Mouse (Mus musculus) thymus, postnatal 25 days (tissue): ENCODE data around the gene Hpn.
A peak's percentile ranks its signal among the peaks of the same experiment; 100 is the strongest.

Source experiments
- DNase-seq: peaks from one replicate; pipeline ENCODE4 v3.0.0; 2022

Hpn gene

DNA sequence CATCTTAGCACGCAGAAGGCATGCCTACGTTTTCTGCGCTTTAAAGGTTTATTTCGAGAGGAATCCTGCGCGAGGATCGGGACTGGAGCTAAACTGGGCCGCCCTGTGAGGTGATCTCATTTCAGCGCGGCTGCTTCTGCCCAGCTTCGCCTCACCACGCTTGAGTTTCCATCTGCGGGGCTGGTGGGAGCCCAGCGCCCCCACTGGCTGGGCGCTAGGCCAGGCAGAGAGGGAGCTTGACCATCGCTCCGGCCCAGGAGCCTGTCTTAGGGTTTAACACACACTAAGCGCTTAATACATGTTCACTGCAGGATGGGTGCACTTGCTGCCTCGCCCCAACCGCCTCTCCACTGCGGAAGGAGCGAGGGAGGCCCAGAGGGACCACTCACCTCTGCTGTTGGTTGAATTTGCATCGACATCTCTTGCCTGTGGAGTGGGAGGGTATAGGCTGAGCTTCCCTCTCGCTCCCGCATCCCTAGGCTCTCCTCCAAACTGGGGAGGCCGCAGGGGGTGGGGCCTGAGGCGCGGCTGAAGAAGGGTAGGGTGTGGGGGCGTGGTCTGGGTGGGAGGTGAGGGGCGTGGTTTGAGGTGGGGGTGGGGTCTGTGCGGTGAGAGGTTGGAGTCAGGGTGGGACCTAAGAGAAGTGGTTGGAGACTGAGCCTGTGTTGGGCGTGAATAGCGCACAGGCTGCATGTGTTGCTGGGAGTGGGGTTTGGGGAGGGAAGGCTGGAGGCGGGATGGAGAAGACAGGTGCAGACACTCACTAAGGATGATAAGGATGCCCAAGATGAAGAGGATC lies 62.3 kb downstream of the Hpn start:
- no peak for DNase-seq

GRCm38 (mm10) chr7:31052251-31052635 lies 62.8 kb downstream of the Hpn start:
- no peak for DNase-seq

GRCm38 (mm10) chr7:31051321-31052021 lies 63.6 kb downstream of the Hpn start, which contains the start of gene Fxyd7:
TSS of gene Fxyd7 (minus strand) at chr7:31051467.
- peak; percentile 45 for DNase-seq

GRCm38 (mm10) chr7:31050921-31051320 lies 64.2 kb downstream of the Hpn start:
- no peak for DNase-seq

- DNase-seq, result no peak
These were observed 64.6 kb downstream of the Hpn start for GRCm38 (mm10) chr7:31050487-31050886.

- no peak for DNase-seq
These were observed 65.2 kb downstream of the Hpn start for GRCm38 (mm10) chr7:31049846-31050281.

DNA sequence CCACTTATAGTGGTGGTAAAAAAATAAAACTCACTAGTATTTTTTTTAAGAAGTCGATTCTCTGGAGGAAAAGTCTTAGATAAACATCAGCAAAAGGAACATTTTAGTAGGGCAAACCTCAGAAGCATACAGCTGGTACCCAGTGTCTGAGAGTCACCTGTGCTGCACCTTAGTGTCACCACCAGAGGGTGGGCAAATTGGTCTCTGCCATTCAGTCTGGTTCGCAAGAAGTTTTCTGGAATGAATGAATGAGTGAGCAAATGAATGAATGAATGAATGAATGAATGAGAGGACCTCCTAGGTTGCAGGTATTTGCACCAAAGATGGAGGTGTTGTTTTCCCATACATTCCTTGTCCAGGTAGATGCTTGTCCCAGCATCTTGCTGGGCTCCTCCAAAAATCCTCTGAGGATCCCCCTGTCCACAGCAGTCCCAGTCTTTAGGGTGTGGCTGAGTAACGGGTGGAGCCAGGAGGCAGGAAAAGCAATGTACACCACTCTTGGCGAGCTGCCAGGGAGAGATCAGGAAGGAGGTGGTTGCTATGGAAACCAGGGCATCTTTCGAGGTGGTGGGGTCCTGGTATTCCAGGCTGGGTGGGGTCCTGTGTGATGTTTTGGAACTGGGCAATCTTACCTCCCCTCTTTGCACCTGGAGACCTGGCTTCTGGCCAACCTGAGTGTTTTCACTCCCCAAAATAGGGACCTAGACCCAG lies 65.8 kb downstream of the Hpn start:
- no peak for DNase-seq
